Mouse (Mus musculus) common myeloid progenitor, adult 5-6 weeks (primary cell): ENCODE measurements around the gene Arvcf. TPM values are rescaled to one million over a fixed set of nuclear protein-coding genes. Genes with fewer than 3 reads are reported as not detected.

ENCODE experiments used
- total RNA-seq: library from RNA; stranded (forward); fragments of 200-1000, 187-1606 nt; gene quantifications from 2 replicates; pipeline ENCODE4 v1.2.3, GENCODE M21; 2017

The Arvcf gene
- total RNA-seq, 1 experiment from 2014 or later = 28.5 TPM

Other genes with a start within 250 kb of the Arvcf start
- 1.3 and 2.6 TPM in 2 replicates for gene Rtn4r, start 220.5 kb upstream of the Arvcf start, total RNA-seq
- not detected in 2 replicates for gene Ccdc188, start 130.3 kb upstream of the Arvcf start, total RNA-seq
- gene Zdhhc8, start 113.0 kb upstream of the Arvcf start, total RNA-seq = 3.6 and 10.1 TPM in 2 replicates
- 86.6 and 110 TPM in 2 replicates for gene Trmt2a, start 99.5 kb upstream of the Arvcf start, total RNA-seq
- 518 and 584 TPM in 2 replicates for gene Ranbp1, start 99.5 kb upstream of the Arvcf start, total RNA-seq
- not detected in 2 replicates for gene Gm49776, start 89.9 kb upstream of the Arvcf start, total RNA-seq
- gene Dgcr8, start 58.9 kb upstream of the Arvcf start, total RNA-seq = 60.0 and 60.6 TPM in 2 replicates
- gene Tango2, start 79 bp upstream of the Arvcf start, total RNA-seq = 7.9 and 14.9 TPM in 2 replicates
- gene Txnrd2, start 78.2 kb downstream of the Arvcf start, total RNA-seq = 50.3 and 66.4 TPM in 2 replicates
- 38.2 and 44.2 TPM in 2 replicates for gene Comt, start 78.7 kb downstream of the Arvcf start, total RNA-seq
- gene Gnb1l, start 150.5 kb downstream of the Arvcf start, total RNA-seq = 4.5 and 5.0 TPM in 2 replicates
- 0.49 and 5.9 TPM in 2 replicates for gene Rtl10, start 150.7 kb downstream of the Arvcf start, total RNA-seq
- gene Tbx1, start 242.5 kb downstream of the Arvcf start, total RNA-seq = not detected in 2 replicates